Mouse (Mus musculus) right cerebral cortex, postnatal 25 days (tissue): ENCODE data around the gene Stac2.

Source experiments
- DNase-seq: peaks from one replicate; pipeline ENCODE4 v3.0.0; 2022

The Stac2 gene

DNA sequence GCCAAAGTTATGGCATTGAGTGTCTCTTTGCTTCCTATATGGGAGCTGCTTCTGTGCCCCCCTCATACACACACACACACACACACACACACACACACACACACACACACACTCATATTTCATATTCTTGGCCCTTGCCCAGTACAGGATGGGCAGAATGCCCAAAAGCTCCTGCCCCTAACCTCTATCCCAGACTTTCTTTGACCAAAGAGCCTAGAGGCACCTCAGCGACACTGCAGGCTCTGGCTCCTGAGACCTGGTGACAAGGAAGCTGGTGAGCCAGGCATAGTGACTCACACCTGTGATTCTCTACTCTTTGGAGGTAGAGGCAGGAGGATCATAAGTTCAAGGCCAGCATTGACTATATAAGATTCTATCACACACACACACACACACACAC is 32.6 kb downstream of the Stac2 start:
- no peak for DNase-seq

DNA sequence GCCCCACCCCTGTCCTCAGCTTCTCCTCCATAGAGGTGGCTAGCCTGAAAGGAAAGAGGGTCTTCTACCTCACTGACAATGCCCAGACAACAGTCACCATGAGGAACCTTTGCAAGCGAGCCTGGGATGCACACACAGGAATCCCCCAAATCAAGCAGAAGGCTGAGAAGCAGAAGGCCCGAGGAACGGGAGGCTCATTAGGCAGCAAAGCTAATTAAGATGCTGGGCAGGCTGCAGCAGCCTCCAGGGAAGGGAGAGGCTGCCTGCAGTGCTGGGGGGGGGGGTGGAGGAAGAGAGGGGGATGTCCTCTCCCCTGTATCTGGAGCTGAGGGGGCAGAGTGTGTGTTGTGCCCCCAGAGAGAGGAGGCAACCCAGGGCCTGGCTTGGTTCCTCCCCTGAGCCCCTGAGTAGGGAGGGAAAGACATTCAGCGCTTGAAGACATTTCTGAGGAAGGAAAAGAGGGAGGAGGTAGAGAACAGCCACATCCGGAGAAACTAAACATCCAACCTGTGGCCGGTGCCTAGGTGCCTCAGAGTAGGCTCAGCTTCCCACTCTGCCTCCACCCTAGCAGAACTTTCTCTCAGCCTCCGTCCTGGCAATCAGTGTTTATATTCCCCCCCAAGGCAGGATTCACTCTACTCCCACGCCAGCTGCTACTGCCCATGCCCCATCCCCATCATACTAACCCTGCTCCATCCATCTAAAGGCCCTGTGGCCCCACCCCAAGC is 33.2 kb downstream of the Stac2 start:
- DNase-seq = no peak

- DNase-seq = peak; percentile 87
Measured at GRCm38 (mm10) chr11:98018858-98019641, 34.2 kb downstream of the Stac2 start.

DNA sequence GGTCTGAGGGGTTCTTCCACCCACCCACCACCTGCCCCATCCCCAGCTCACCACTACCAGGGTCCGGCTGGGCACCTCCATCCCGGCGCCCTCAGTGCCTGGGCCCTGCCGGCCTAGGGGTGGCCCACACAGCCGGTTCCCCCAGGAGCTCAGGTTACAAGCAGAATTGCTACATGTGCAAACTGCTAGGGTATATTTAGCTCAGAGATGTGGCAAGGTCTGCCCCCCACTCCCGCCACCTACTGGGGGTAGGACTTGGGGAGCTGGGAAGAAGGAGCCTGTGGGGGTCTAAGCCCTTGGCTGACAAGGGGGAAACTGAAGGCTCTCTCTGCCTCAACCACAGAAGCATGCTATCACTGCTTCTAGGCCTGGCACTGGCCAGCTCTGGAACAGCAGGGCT is 35.0 kb downstream of the Stac2 start:
- DNase-seq = no peak

- no peak for DNase-seq
Measured at GRCm38 (mm10) chr11:98016824-98017223, 36.4 kb downstream of the Stac2 start.

- DNase-seq = no peak
Measured at GRCm38 (mm10) chr11:98016177-98016576, 37.1 kb downstream of the Stac2 start.

DNA sequence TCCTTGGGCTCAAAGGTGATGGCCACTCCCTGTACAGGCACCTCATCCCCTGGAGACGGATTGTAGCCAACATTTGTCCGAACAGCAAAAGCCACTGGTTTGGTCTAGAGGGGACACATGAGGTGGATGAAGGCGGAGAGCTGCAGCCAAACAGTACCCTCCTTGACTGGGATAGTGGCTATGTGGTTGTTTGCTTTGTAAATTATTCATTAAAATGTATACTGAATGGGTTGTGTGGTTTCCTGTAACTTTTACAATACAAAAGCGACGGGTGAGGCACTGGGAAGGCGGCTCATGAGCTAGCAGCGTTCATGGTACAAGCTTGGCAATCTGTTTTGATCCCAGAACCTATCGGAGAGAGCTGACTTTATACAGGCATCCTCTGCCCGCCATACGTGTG is 40.4 kb downstream of the Stac2 start:
- DNase-seq = no peak

DNA sequence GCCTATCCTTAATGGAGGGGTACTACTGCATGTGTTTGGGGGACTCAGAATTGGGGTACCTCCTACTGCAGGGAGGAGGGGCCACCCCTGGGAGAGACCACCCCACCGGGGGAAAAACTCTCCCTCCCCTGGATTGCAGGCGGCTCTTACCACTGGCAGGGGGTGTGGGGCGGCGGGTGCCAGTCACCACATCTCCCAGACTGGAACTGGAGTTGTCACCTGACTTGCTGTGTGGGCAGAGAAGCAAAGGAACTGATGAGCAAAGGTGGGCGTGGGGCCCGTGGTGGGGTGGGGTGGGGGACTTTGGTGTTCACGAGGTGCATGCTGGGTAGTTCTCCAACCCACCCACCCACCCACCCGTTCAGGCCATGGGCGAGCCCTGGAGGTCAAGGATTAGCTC is 41.5 kb downstream of the Stac2 start:
- no peak for DNase-seq

DNA sequence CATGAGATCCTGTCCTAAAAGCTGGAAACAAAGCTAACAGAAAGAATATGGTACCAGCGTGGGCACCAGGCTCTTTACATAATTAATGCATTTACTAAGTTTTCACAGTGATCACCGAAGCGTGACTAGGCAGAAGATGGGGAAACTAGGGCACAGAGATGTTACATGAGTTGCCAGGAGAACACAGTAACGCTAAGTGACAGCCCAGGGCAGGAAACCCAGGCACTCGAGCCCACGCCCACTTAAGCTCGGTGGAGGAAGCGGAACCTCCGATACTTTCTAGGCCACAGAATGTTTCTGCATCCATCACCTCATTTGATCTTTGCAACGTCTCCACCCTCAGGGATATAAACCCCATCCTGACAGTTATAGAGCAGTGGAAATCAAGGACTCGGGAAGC is 45.2 kb downstream of the Stac2 start:
- DNase-seq = no peak

DNA sequence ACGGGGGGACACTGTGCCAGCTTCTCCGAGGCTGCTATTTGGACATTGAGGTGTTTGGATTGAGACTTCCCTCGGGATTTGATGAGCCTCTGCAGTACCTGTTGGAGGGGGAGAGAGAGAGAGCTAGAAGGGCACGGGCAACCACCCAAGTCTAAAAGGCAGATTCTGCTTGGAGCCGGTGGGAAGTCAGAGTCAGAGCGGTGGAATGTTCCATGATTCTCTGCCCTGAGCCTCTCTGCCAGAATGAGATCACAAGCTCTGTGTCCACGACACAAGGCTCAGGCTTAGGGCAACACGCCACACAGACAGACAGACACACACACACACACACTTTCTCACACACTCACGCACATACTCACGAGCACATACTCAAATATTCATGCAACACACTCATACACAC is 47.6 kb downstream of the Stac2 start:
- no peak for DNase-seq

GRCm38 (mm10) chr11:98005076-98005475 is 48.2 kb downstream of the Stac2 start:
- DNase-seq = no peak

- peak; percentile 73 for DNase-seq
Measured at GRCm38 (mm10) chr11:98004161-98004560, 49.1 kb downstream of the Stac2 start.

DNA sequence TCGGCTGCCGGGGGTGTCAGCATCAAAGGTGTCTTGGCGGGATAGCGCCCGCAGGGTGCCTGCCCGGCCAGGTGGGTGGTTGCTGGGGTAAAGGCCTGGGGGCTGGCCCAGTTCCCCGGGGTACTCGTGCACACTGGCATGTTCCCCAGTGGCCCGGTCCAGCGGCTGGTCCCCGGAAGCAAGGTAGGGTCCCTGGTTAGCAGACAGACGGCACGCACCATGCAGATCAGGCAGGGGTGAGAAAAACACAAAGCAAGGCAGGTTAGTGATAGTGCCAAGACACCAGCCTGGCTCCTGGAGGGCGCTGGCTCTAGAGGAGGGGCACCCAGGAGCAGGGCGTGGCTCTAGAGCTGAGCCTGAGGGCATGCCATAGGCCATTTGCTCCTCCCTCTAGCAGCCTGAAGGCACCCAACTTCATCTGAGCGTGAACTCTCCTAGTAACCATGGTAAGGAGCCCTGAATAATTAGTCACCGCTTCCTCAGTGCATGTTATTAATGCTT is 50.0 kb downstream of the Stac2 start:
- peak; percentile 30 for DNase-seq

DNA sequence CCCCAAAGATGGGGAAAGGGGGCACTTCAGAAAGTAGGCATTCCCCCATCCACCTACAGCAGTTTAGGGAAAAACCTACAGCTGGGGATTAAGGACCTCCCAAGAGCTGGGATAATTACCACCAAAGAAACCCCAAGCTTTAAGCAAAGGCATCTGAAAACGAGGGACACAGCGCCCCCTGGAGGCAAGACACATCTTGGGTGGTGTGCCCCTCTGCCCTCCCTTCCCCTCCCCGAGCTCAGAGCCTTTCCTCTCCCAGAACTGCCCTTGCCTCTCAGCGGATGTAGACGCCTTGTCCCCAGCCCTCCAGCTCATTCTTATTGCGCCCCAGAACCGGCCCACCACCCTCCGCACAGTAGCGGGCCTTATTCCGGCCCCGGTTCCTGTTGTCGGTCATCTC is 50.6 kb downstream of the Stac2 start:
- peak; percentile 56 for DNase-seq

DNA sequence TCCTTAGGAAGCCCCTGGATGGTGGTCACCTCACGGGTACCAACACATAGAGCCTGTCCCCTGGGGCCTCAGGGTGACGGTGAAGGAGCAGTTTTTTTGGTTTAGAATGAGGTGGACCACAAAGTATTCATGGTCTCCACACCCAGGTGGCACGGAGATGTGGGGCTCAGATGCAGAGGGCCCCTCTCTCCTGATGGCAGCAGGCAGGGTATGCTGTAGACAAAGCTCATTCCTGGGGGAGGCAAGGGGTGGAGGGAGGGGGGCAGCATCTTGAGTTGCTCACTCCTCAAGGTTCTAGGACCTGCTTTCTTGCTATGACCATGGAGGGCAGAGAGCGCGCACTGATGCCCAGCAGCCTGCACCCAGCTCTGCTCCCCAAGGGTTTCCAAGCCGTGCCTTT is 51.3 kb downstream of the Stac2 start:
- DNase-seq = no peak

DNA sequence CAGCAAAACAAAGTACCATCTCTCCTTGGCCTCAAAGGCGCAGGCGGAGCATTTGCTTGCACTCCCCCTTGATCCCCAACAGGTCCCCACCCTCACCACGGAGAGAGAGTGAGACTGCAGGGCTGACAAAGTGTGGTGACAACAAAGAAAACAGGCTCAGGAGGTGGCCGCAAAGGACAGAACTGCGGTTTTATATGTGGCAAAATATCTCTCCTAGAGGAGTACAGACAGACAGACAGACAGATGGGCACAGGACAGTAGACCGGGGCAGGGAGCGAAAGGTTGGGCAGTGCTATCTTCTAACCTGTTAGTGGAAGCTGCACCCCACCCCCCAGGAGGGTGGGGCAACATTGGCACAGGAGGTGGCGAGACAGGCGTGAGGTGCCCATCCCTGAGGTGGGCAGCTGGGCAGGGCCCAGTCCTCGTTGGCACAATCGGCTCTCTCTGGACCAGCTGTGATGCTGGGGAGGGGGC is 51.9 kb downstream of the Stac2 start:
- no peak for DNase-seq

GRCm38 (mm10) chr11:98000378-98001140 is 52.7 kb downstream of the Stac2 start:
- no peak for DNase-seq

DNA sequence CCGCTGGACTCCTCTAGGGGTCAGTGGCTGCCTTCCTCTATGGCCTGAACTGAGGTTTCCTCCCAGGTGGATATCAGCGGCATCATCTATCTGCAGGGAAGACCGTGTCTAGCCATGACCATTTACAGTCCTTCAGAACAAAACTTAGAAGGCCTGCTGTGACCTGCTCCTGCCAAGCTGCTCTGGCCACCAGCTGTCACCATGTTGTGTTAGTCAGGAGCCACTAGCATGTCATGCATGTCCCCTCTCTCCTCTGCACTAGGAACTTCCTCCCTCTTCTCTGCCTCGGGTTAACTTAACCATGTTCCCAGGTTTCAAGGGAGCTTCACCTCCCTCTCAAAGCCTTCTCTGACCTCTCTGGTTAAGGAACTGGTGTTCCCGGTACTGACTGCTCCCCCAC is 53.5 kb downstream of the Stac2 start:
- DNase-seq = no peak

GRCm38 (mm10) chr11:97998898-97999608 is 54.2 kb downstream of the Stac2 start:
- DNase-seq = peak; percentile 27

- no peak for DNase-seq
Measured at GRCm38 (mm10) chr11:97998074-97998793, 55.0 kb downstream of the Stac2 start.

DNA sequence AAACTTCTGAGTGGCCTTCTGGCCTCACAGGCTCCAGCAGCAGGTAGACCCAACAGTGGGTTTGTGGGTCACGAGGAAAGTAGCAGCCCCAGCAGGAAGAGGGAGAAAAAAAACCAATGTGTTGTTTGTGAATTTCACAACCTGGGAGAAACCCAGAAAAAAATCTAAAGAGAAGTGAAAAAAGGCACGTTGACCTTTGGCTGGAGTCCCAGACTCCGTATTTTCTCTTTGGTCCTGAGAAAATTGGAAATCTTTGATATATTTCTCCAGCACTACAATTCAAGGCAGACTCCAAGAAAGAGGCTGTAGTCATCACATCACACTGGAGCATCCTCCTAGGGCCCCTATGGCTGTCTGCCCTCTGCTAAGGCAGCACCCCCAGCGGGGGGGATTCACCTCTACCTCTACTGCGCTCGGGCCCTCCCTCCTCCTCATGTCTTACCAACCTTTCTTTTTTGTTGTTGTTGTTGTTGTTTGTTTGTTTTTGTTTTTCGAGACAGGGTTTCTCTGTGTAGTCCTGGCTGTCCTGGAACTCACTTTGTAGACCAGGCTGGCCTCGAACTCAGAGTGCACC is 55.8 kb downstream of the Stac2 start:
- DNase-seq = no peak

DNA sequence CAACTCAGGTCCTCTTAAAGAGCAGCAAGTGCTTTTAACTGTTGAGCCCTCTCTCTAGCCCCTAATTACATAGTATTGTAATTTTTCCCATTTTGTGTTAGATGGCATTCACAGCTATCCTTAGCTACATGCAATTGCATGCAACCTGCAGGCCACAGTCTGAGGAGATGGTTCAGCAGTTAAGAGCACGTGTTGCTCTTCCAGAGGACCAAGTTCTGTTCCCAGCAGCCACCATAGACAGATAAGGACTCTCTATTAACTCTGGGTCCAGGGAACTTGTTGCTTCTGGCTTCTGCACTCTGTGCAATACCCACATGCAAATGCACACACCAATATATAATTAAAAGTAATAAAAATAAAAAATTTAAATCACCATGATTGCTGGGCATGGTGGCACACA is 56.6 kb downstream of the Stac2 start:
- DNase-seq = no peak
